Mouse (Mus musculus) megakaryocyte-erythroid progenitor cell, adult 5-6 weeks (primary cell): ENCODE data around the gene Rrp9. TPM values are rescaled to one million over a fixed set of nuclear protein-coding genes. Genes with fewer than 3 reads are reported as not detected.

Experiments
- ATAC-seq: replicated peaks from 2 replicates; pipeline ENCODE4 v1.8.0; 2016; ENCODE audit warnings: mild to moderate bottlenecking, inconsistent platforms; ENCODE audit not compliant: severe bottlenecking, poor library complexity, low FRiP score, low TSS enrichment
- total RNA-seq, 2 experiments: library from RNA; stranded (forward) in 1 of 2; stranded (reverse) in 1 of 2; fragments of 200-1000, 215-1000 nt in 1 of 2; fragments of >200 nt in 1 of 2; fragmentation: Nextera tagmentation in 1 of 2; gene quantifications; 2 replicates each; pipeline ENCODE4 v1.2.3; 2014 to 2017

Gene Rrp9
- total RNA-seq, 2 experiments from 2014 or later, result 80.8 to 82.4 TPM

GRCm38 (mm10) chr9:106504246-106504645, 28.5 kb downstream of the Rrp9 start:
- ATAC-seq, result no peak

GRCm38 (mm10) chr9:106509356-106509755, 33.6 kb downstream of the Rrp9 start:
- no peak for ATAC-seq

GRCm38 (mm10) chr9:106512729-106513450, 37.1 kb downstream of the Rrp9 start:
- ATAC-seq, result no peak

GRCm38 (mm10) chr9:106513566-106513965, 37.8 kb downstream of the Rrp9 start:
- no peak for ATAC-seq

- no peak for ATAC-seq
These were observed 38.5 kb downstream of the Rrp9 start, which contains the start of gene Iqcf5 for GRCm38 (mm10) chr9:106514273-106514672. Gene Iqcf5 (plus strand): TSS chr9:106514573.

- no peak for ATAC-seq
These were observed 43.7 kb downstream of the Rrp9 start for GRCm38 (mm10) chr9:106519433-106519832.

- peak; percentile 18; the same call in 1 of the 2 replicates for ATAC-seq
These were observed 44.1 kb downstream of the Rrp9 start for GRCm38 (mm10) chr9:106519909-106520308.

- peak; percentile 98 for ATAC-seq
These were observed 56.1 kb downstream of the Rrp9 start for GRCm38 (mm10) chr9:106531833-106532232.

GRCm38 (mm10) chr9:106534296-106534695, 58.5 kb downstream of the Rrp9 start:
- no peak for ATAC-seq

GRCm38 (mm10) chr9:106534975-106535374, 59.2 kb downstream of the Rrp9 start:
- ATAC-seq, result no peak

Other genes starting within 250 kb of the Rrp9 start
- gene Alas1, start 227.3 kb upstream of the Rrp9 start, total RNA-seq (2014; fragmentation: Nextera tagmentation), result 29.5 and 45.9 TPM in 2 replicates
- 21.7 and 27.7 TPM in 2 replicates for gene Alas1, start 227.3 kb upstream of the Rrp9 start, total RNA-seq (2017)
- 29.1 and 48.1 TPM in 2 replicates for gene Poc1a, start 194.9 kb upstream of the Rrp9 start, total RNA-seq (2014; fragmentation: Nextera tagmentation)
- gene Poc1a, start 194.9 kb upstream of the Rrp9 start, total RNA-seq (2017), result 28.1 and 40.0 TPM in 2 replicates
- gene Dusp7, start 107.3 kb upstream of the Rrp9 start, total RNA-seq (2014; fragmentation: Nextera tagmentation), result 19.0 and 22.9 TPM in 2 replicates
- gene Dusp7, start 107.3 kb upstream of the Rrp9 start, total RNA-seq (2017), result 3.2 and 7.2 TPM in 2 replicates
- 3,119 and 3,478 TPM in 2 replicates for gene Rpl29, start 46.5 kb upstream of the Rrp9 start, total RNA-seq (2014; fragmentation: Nextera tagmentation)
- 1,796 and 2,125 TPM in 2 replicates for gene Rpl29, start 46.5 kb upstream of the Rrp9 start, total RNA-seq (2017)
- gene Acy1, start 37.6 kb upstream of the Rrp9 start, total RNA-seq (2014; fragmentation: Nextera tagmentation), result 17.3 and 22.0 TPM in 2 replicates
- gene Acy1, start 37.6 kb upstream of the Rrp9 start, total RNA-seq (2017), result 20.9 and 22.4 TPM in 2 replicates
- gene Abhd14b, start 28.5 kb upstream of the Rrp9 start, total RNA-seq (2014; fragmentation: Nextera tagmentation), result 11.9 and 14.9 TPM in 2 replicates
- gene Abhd14b, start 28.5 kb upstream of the Rrp9 start, total RNA-seq (2017), result 3.6 and 4.9 TPM in 2 replicates
- 40.5 and 56.0 TPM in 2 replicates for gene Abhd14a, start 28.3 kb upstream of the Rrp9 start, total RNA-seq (2014; fragmentation: Nextera tagmentation)
- 18.6 and 31.0 TPM in 2 replicates for gene Abhd14a, start 28.3 kb upstream of the Rrp9 start, total RNA-seq (2017)
- 0.40 and 6.6 TPM in 2 replicates for gene Pcbp4, start 22.7 kb upstream of the Rrp9 start, total RNA-seq (2014; fragmentation: Nextera tagmentation)
- gene Pcbp4, start 22.7 kb upstream of the Rrp9 start, total RNA-seq (2017), result 0.30 and 0.89 TPM in 2 replicates
- gene Gpr62, start 10.0 kb upstream of the Rrp9 start, total RNA-seq (2014; fragmentation: Nextera tagmentation), result not detected in 2 replicates
- gene Gpr62, start 10.0 kb upstream of the Rrp9 start, total RNA-seq (2017), result not detected in 2 replicates
- gene Parp3, start 986 bp downstream of the Rrp9 start, total RNA-seq (2014; fragmentation: Nextera tagmentation), result 2.2 and 2.5 TPM in 2 replicates
- gene Parp3, start 986 bp downstream of the Rrp9 start, total RNA-seq (2017), result 2.0 and 4.2 TPM in 2 replicates
- not detected in 2 replicates for gene Iqcf1, start 24.0 kb downstream of the Rrp9 start, total RNA-seq (2014; fragmentation: Nextera tagmentation)
- gene Iqcf1, start 24.0 kb downstream of the Rrp9 start, total RNA-seq (2017), result not detected in 2 replicates
- gene Iqcf5, start 38.6 kb downstream of the Rrp9 start, total RNA-seq (2014; fragmentation: Nextera tagmentation), result not detected in 2 replicates
- gene Iqcf5, start 38.6 kb downstream of the Rrp9 start, total RNA-seq (2017), result not detected in 2 replicates
- gene Iqcf3, start 85.7 kb downstream of the Rrp9 start, total RNA-seq (2014; fragmentation: Nextera tagmentation), result not detected in 2 replicates
- gene Iqcf3, start 85.7 kb downstream of the Rrp9 start, total RNA-seq (2017), result not detected in 2 replicates
- gene Iqcf4, start 95.0 kb downstream of the Rrp9 start, total RNA-seq (2014; fragmentation: Nextera tagmentation), result not detected in 2 replicates
- not detected in 2 replicates for gene Iqcf4, start 95.0 kb downstream of the Rrp9 start, total RNA-seq (2017)
- gene Iqcf6, start 150.6 kb downstream of the Rrp9 start, total RNA-seq (2014; fragmentation: Nextera tagmentation), result not detected in 2 replicates
- not detected in 2 replicates for gene Iqcf6, start 150.6 kb downstream of the Rrp9 start, total RNA-seq (2017)
- not detected in 2 replicates for gene Grm2, start 180.1 kb downstream of the Rrp9 start, total RNA-seq (2014; fragmentation: Nextera tagmentation)
- not detected in 2 replicates for gene Grm2, start 180.1 kb downstream of the Rrp9 start, total RNA-seq (2017)
- gene Tex264, start 210.0 kb downstream of the Rrp9 start, total RNA-seq (2014; fragmentation: Nextera tagmentation), result 23.8 and 28.7 TPM in 2 replicates
- gene Tex264, start 210.0 kb downstream of the Rrp9 start, total RNA-seq (2017), result 20.9 and 24.1 TPM in 2 replicates